Mouse (Mus musculus) layer of hippocampus, adult 11-12 months (tissue): ENCODE results near the gene Vwa8.
A peak's percentile ranks its signal among the peaks of the same experiment; 100 is the strongest.
"Not testable (repeated sequence)": the region's sequence is repeated elsewhere in the genome, so short reads cannot be mapped to it uniquely, and the experiment has no call there.

Experiments used
- DNase-seq: peaks from one replicate; pipeline ENCODE4 v3.0.0; 2022; ENCODE audit warnings: low spot score

Vwa8 gene

GRCm38 (mm10) chr14:78885915-78886534, 37.2 kb downstream of the Vwa8 start:
- DNase-seq = no peak

GRCm38 (mm10) chr14:78886566-78887234, 37.8 kb downstream of the Vwa8 start:
- DNase-seq = no peak

- DNase-seq = not testable (repeated sequence)
Measured at GRCm38 (mm10) chr14:78887494-78887893, 38.6 kb downstream of the Vwa8 start.

GRCm38 (mm10) chr14:78895496-78895895, 46.6 kb downstream of the Vwa8 start:
- DNase-seq = no peak

GRCm38 (mm10) chr14:78896252-78896651, 47.4 kb downstream of the Vwa8 start:
- DNase-seq = no peak

- DNase-seq = peak; percentile 19
Measured at GRCm38 (mm10) chr14:78900770-78901169, 51.9 kb downstream of the Vwa8 start.

- DNase-seq = no peak
Measured at GRCm38 (mm10) chr14:78908205-78908863, 59.5 kb downstream of the Vwa8 start.

- DNase-seq = no peak
Measured at GRCm38 (mm10) chr14:78912076-78912475, 63.2 kb downstream of the Vwa8 start.

GRCm38 (mm10) chr14:78914180-78914579, 65.3 kb downstream of the Vwa8 start:
- no peak for DNase-seq

- no peak for DNase-seq
Measured at GRCm38 (mm10) chr14:78916691-78917090, 67.8 kb downstream of the Vwa8 start.

GRCm38 (mm10) chr14:78921219-78921618, 72.4 kb downstream of the Vwa8 start:
- DNase-seq = no peak

- no peak for DNase-seq
Measured at GRCm38 (mm10) chr14:78923631-78924030, 74.8 kb downstream of the Vwa8 start.

GRCm38 (mm10) chr14:78924755-78925537, 76.1 kb downstream of the Vwa8 start:
- DNase-seq = no peak

GRCm38 (mm10) chr14:78932094-78932493, 83.2 kb downstream of the Vwa8 start:
- DNase-seq = no peak

- no peak for DNase-seq
Measured at GRCm38 (mm10) chr14:78933399-78933798, 84.5 kb downstream of the Vwa8 start.

- DNase-seq = no peak
Measured at GRCm38 (mm10) chr14:78934596-78934995, 85.7 kb downstream of the Vwa8 start.

GRCm38 (mm10) chr14:78935796-78936195, 86.9 kb downstream of the Vwa8 start:
- DNase-seq = no peak

- DNase-seq = peak; percentile 62
Measured at GRCm38 (mm10) chr14:78941741-78942475, 93.1 kb downstream of the Vwa8 start.

- no peak for DNase-seq
Measured at GRCm38 (mm10) chr14:78955745-78956144, 106.9 kb downstream of the Vwa8 start.

GRCm38 (mm10) chr14:78970621-78971020, 121.8 kb downstream of the Vwa8 start:
- DNase-seq = no peak

- no peak for DNase-seq
Measured at GRCm38 (mm10) chr14:78972424-78972823, 123.6 kb downstream of the Vwa8 start.

- no peak for DNase-seq
Measured at GRCm38 (mm10) chr14:78983104-78983503, 134.3 kb downstream of the Vwa8 start.
